Mouse (Mus musculus) small intestine, adult 10 weeks (tissue): Measurements from ENCODE around the gene Sox10. TPM values are rescaled to one million over a fixed set of nuclear protein-coding genes. Genes with fewer than 3 reads are reported as not detected.

Source experiments
- polyA plus RNA-seq: library from polyadenylated mRNA; stranded (reverse); fragments of 350-450 nt; fragmentation: Illumina TruSeq; extraction: RNeasy Lipid Tissue Mini Kit (QIAGEN cat#74804); gene quantifications from one replicate; pipeline ENCODE4 v1.2.3, GENCODE M21; 2014; ENCODE audit warnings: low replicate concordance

The Sox10 gene
- not detected for polyA plus RNA-seq

DNA sequence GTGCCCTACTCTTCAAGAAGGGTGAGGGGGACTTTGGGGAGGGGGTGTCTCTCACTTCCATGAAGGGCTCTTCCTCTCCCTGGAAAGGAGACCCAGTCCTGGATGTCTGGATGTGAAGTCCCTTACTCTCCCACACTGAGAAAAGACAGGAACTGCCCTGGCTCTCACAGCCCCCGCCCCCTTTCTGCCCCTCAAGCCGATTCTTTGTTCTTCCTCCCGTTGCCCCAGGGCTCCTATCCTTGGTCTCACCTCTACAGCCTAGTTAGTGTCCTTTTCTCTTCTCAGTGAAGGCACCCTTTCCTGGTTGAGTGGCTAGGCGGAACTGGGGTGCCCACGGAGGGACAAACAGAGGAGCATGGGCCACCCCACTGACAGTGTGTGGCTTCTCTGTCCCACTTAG lies at the start of gene Sox10:
Gene Sox10, minus strand, starts transcription at position 101 of the 400 bp plus-strand sequence.

DNA sequence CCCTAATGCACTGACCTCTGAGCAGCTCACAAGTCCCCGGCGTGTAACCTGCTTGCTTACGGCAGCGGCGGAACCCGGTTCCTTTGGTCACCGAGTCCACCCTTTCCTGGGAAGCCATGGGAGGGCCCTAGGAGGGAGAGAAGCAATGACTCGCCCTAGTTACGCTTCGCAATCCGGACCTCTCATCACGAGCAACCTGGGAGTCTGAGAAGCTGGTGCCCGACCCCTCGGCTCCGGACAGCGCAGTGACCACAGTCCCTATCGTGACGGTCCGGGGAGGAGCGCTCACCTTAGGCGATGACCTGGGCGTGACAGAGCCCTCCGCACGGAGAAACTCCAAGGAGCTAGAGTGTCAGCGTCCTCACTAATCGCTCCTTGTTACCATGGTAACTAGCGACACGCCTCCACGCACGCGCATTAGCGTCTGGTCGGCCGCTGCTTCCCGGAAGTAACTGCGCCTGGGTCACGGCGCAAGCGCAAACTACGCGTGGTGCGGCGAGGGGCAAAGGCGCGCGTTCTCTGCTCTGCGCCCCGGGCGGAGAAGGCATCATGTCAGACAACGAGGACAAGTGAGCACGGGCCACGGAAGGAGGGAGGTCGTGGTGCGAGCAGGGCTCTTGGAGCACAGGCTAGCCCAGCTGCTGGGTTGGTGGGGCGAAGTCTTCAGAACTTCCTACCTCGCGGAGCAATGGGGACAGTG lies 24.0 kb downstream of the Sox10 start, which contains the start of the genes Polr2f and 1700088E04Rik:
Gene Polr2f, plus strand, starts transcription at position 144 of the 700 bp plus-strand sequence.
Gene 1700088E04Rik, minus strand, starts transcription at position 388 of the 700 bp plus-strand sequence.

DNA sequence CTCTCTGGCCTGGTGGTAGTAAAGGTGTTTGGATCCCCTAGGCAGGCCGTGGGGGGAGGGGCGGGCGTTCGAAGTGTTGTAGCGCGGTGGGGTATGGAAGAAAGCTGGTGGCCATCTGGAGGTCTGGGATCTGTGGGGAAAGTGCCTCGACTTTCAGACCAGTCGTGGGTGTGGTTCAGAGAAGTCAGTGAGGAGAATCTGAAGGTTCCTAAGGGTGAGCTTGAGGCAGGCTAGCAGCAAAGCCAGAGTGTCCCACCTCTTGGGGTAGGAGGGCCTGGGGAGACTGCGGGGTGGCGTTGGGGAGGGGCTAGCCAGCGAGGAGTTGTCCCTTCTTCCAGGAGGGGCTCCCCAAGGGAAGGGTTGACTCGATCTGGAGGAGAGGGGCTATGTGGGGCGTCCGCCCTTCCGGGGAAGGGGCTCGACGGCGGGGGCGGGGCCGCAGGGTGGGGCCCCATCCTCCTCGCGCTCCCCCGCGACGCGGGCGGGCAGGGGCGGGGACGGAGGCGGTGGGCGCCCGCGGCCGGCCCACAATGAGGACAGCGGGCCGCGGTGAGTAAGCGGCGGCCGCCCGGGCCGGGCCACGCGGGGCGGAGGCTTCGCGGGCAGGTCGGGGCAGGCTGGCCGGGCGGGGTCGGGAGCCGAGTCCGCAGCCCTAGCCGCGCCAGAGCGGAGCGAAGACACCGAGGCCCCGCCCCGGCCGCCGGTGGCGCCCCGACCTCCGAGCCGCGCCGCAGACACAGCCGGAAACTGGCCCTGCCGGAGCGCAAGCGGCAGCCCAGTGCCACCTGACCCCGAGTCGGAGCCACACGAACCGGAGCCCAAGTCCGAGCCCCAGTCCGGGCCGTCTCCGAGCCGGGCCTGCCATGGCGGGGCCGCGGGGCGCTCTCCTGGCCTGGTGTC lies 56.4 kb downstream of the Sox10 start, which contains the start of gene Micall1:
Gene Micall1, plus strand, starts transcription at position 478 of the 900 bp plus-strand sequence.

Other genes starting within 250 kb of the Sox10 start
- not detected for gene Lgals1, start 238.5 kb downstream of the Sox10 start, polyA plus RNA-seq
- gene Nol12, start 230.3 kb downstream of the Sox10 start, polyA plus RNA-seq = 1.3 TPM
- 1.0 TPM for gene Triobp, start 217.5 kb downstream of the Sox10 start, polyA plus RNA-seq
- 171 TPM for gene H1f0, start 136.8 kb downstream of the Sox10 start, polyA plus RNA-seq
- not detected for gene Galr3, start 123.4 kb downstream of the Sox10 start, polyA plus RNA-seq
- 1.9 TPM for gene Ankrd54, start 102.3 kb downstream of the Sox10 start, polyA plus RNA-seq
- gene Eif3l, start 90.1 kb downstream of the Sox10 start, polyA plus RNA-seq = 47.0 TPM
- 7.6 TPM for gene Micall1, start 56.3 kb downstream of the Sox10 start, polyA plus RNA-seq
- gene Polr2f, start 24.2 kb downstream of the Sox10 start, polyA plus RNA-seq = not detected
- gene 1700088E04Rik, start 24.0 kb downstream of the Sox10 start, polyA plus RNA-seq = not detected
- 9.0 TPM for gene Pick1, start 63.9 kb upstream of the Sox10 start, polyA plus RNA-seq
- gene Gm49486, start 64.2 kb upstream of the Sox10 start, polyA plus RNA-seq = 0.48 TPM
- not detected for gene Slc16a8, start 89.5 kb upstream of the Sox10 start, polyA plus RNA-seq
- gene Baiap2l2, start 120.3 kb upstream of the Sox10 start, polyA plus RNA-seq = 15.6 TPM
- gene Pla2g6, start 163.2 kb upstream of the Sox10 start, polyA plus RNA-seq = 0.22 TPM
- 1.4 TPM for gene Maff, start 181.4 kb upstream of the Sox10 start, polyA plus RNA-seq
- gene Tmem184b, start 238.3 kb upstream of the Sox10 start, polyA plus RNA-seq = 5.6 TPM